Mouse (Mus musculus) neutrophil, adult 5-6 weeks (primary cell): ENCODE measurements around the gene Slc9a8. TPM values are rescaled to one million over a fixed set of nuclear protein-coding genes. Genes with fewer than 3 reads are reported as not detected.

Experiments used
- ATAC-seq: fragments of 151-379, 151-347 bp; 2 replicates; pipeline ENCODE4 v1.8.0; 2017; ENCODE audit warnings: mild to moderate bottlenecking, moderate TSS enrichment; ENCODE audit not compliant: insufficient number of reproducible peaks, poor library complexity, low FRiP score, severe bottlenecking; ENCODE audit errors: extremely low read depth
- total RNA-seq: library from RNA; stranded (forward); fragments of 200-1000 nt; gene quantifications from 2 replicates; pipeline ENCODE4 v1.2.3, GENCODE M21; 2017

Gene Slc9a8
- total RNA-seq, 1 experiment from 2014 or later, result 43.5 TPM

GRCm38 (mm10) chr2:167405101-167405880 is 16.2 kb upstream of the Slc9a8 start:
- ATAC-seq, result no peak

- no peak for ATAC-seq
These were observed 14.1 kb upstream of the Slc9a8 start for GRCm38 (mm10) chr2:167407296-167407929.

GRCm38 (mm10) chr2:167414461-167414860 is 7.1 kb upstream of the Slc9a8 start:
- no peak for ATAC-seq

- no peak for ATAC-seq
These were observed 5.4 kb upstream of the Slc9a8 start for GRCm38 (mm10) chr2:167415970-167416563.

DNA sequence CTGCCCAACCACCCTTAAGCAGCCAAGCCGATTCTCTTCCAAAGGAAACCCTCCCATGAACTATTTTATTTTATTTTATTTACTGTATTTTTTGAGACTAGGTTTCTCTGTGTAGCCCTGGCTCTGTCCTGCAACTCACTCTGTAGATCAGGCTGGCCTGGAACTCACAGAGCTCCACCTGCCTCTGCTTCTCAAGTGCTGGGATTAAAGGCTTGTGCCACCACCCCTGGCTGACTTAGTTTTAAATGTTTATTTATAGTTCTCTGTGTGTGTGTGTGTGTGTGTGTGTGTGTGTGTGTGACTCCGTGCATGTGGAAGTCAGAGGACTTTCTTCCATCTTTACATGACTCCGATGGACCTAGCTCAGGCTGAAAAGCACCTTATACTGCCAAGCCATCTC is 4.5 kb upstream of the Slc9a8 start:
- no peak for ATAC-seq

GRCm38 (mm10) chr2:167417694-167418093 is 3.8 kb upstream of the Slc9a8 start:
- no peak for ATAC-seq

- peak; percentile 68 for ATAC-seq
These were observed 2.3 kb upstream of the Slc9a8 start for GRCm38 (mm10) chr2:167419204-167419603.

- ATAC-seq, result no peak
These were observed 686 bp upstream of the Slc9a8 start for GRCm38 (mm10) chr2:167420811-167421241.

DNA sequence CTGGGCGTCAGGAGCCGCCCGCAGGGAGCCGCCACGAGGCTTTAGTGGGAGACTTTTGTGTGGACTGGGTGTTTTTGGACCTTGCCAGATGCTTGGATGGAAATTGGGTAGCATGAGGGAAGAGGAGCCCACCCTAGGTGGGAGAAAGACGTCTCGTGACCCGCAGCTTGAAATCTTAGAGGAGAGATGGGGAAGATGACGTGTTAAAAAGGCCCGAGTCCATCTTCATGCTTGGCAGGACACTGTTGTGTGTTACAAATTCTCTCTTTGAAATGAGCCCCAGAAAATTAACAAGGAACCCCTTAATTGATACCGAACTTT is 598 bp downstream of the Slc9a8 start:
- ATAC-seq, result no peak

GRCm38 (mm10) chr2:167423031-167423611 is 1.6 kb downstream of the Slc9a8 start:
- no peak for ATAC-seq

GRCm38 (mm10) chr2:167424040-167424439 is 2.5 kb downstream of the Slc9a8 start:
- ATAC-seq, result no peak

GRCm38 (mm10) chr2:167424516-167424915 is 3.0 kb downstream of the Slc9a8 start:
- no peak for ATAC-seq

DNA sequence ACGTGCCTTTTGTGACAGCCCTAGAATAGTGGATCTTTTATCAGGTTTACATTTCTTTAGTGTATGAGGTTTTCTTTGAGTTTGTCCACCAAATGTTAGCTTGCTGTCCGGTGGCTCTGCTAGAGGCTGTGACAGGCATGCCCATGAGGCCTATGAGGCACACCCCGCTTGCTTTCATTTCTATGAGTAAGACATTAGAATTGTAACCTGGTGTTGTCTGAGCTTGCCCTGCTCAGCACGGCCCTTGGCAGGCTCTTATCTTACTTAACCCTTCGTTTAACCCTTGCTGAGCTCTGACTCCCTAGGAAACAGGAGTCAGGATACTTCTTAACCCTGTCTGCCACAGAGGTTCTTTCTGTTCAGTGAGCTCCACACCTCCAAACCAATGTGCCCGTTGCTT is 3.9 kb downstream of the Slc9a8 start:
- ATAC-seq, result no peak

- no peak for ATAC-seq
These were observed 8.1 kb downstream of the Slc9a8 start for GRCm38 (mm10) chr2:167429596-167429995.

DNA sequence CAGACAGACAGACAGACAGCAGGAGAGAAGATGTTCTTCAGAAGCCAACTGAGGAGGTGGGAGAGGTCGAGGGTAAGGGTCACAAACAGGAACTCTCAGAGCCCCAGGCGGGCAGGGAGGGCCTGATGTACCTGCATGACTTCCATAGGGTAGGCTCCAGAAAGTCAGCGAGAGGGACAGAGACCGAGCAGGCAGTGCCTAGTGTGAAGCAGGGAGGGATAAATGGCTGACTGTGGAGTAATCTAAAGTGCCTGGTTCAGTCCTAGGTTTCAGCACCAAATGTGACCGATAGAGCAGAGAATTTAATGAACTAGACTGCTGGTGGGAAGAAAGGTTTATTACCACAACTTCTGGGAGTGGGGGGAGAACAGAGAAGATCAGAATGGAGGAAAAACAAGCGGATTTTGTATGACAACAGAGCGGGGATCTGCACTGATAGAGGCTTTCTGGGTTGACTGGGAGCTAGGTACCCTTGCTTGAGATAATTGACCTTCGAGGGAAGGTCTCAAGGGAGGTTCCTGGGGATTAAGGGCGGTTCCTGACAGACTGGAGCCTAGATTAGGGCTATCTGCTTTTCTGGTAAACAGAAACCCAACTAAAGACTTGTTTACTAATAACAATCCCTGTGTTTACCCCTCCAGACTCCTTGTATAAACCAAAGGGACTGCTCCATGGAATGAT is 9.4 kb downstream of the Slc9a8 start:
- no peak for ATAC-seq

DNA sequence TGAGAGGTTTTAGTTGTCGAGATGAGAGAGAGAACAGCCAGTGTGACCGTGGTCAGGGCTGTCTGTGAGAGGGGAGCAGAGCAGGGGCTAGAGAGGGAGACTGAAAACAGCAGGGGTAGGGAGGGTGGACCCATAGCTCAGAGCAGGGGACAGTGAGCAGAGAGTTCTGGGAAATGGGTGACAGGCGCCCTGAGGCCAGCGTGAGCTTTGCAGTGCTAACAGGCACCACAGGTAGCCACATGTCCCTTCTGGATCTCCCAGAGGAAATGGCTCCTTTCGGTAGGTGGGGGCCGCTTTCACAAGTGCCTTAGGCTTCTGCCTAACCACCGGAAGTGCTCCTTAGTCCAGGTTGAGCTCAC is 9.9 kb downstream of the Slc9a8 start:
- ATAC-seq, result no peak

GRCm38 (mm10) chr2:167434570-167434969 is 13.1 kb downstream of the Slc9a8 start:
- ATAC-seq, result no peak

- ATAC-seq, result no peak
These were observed 14.1 kb downstream of the Slc9a8 start for GRCm38 (mm10) chr2:167435631-167436030.

- no peak for ATAC-seq
These were observed 14.9 kb downstream of the Slc9a8 start for GRCm38 (mm10) chr2:167436371-167436770.
